Mouse (Mus musculus): ENCODE results near the gene Fars2.

DNA sequence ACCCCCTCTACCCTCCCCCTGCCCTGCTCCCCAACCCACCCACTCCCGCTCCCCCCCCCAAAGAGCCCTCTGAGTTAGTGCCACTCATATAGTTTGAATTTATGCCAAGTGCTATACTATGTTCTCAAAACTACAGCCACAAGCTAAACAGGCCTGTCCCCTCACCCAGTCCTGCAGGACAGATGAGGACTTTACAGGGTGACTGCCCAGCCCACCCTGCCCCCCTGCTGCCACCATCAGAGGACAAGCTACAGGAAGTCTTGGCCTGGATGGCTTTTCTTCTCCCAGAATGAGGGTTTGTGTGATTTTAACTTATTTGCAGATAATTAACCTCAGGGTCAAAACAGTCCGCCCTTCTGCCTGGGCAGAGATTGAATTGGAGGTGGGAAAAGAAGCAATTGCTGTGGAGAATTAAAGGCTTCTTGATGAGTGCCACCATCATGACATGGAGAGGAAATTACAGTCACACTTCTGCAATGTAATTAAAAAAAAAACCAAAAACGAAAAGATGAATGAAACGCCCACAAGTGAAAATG is 383.2 kb downstream of the Fars2 start:
- TF ChIP-seq CTCF (IDR thresholded peaks at IDR 0.05; ENCODE audit: extremely low read depth, insufficient read depth, insufficient read length, insufficient replicate concordance) (no peak), POLR2A (IDR thresholded peaks at IDR 0.05; ENCODE audit: low read depth, low read length) (no peak)

Measured in spleen, adult 2 months (tissue).